Mouse (Mus musculus) midbrain, postnatal 0 days (tissue): ENCODE results near the gene Myo5a. TPM values are rescaled to one million over a fixed set of nuclear protein-coding genes. Genes with fewer than 3 reads are reported as not detected.
A peak's percentile ranks its signal among the peaks of the same experiment; 100 is the strongest.
"Not testable (repeated sequence)": the region's sequence is repeated elsewhere in the genome, so short reads cannot be mapped to it uniquely, and the experiment has no call there.

ENCODE experiments used
- ATAC-seq: fragments of 200-750 bp; cut with Nextera tagmentation; 2 replicates; pipeline ENCODE4 v1.8.0; 2017; ENCODE audit warnings: moderate number of reproducible peaks, mild to moderate bottlenecking, moderate TSS enrichment, moderate library complexity; ENCODE audit not compliant: low FRiP score
- DNase-seq: peaks from one replicate; pipeline ENCODE4 v3.0.0-alpha.2; 2015; ENCODE audit warnings: low spot score
- H3K27ac ChIP-seq: fragments of 300-500 bp; sonication (generic); 2 replicates; pipeline ENCODE4 v1.5.1; 2014; ENCODE audit warnings: low read depth, mild to moderate bottlenecking, low read length, mixed read lengths
- H3K27me3 ChIP-seq: fragments of 300-500 bp; sonication (generic); 2 replicates; pipeline ENCODE4 v1.6.1; 2014; ENCODE audit warnings: low read length, control low read depth, mixed read lengths; ENCODE audit not compliant: insufficient read depth
- H3K36me3 ChIP-seq: fragments of 300-500 bp; sonication (generic); 2 replicates; pipeline ENCODE4 v1.6.1; 2014; ENCODE audit warnings: low read length, control low read depth, mixed read lengths; ENCODE audit not compliant: insufficient read depth
- H3K4me1 ChIP-seq: fragments of 300-500 bp; sonication (generic); 2 replicates; pipeline ENCODE4 v1.6.1; 2014; ENCODE audit warnings: mild to moderate bottlenecking, control low read depth, antibody characterized with exemption, low read length, mixed read lengths; ENCODE audit not compliant: insufficient read depth
- H3K4me2 ChIP-seq: fragments of 300-500 bp; sonication (generic); 2 replicates; pipeline ENCODE4 v1.6.1; 2014; ENCODE audit warnings: low read depth, mild to moderate bottlenecking, low read length, mixed read lengths; ENCODE audit not compliant: poor library complexity, severe bottlenecking
- H3K4me3 ChIP-seq: fragments of 300-500 bp; sonication (generic); 2 replicates; pipeline ENCODE4 v1.5.1; 2014; ENCODE audit warnings: low read depth, mild to moderate bottlenecking, low read length, moderate library complexity
- H3K9ac ChIP-seq: fragments of 300-500 bp; sonication (generic); replicated peaks from 2 replicates; pipeline ENCODE4 v1.6.1; 2014; ENCODE audit warnings: mild to moderate bottlenecking, low read length, moderate library complexity, mixed read lengths; ENCODE audit not compliant: poor library complexity, severe bottlenecking
- H3K9me3 ChIP-seq: fragments of 300-500 bp; sonication (generic); 2 replicates; pipeline ENCODE4 v1.6.1; 2016; ENCODE audit warnings: low read length, control low read depth
- CTCF ChIP-seq: IDR thresholded peaks from 2 replicates; pipeline ENCODE4 v1.5.1; 2016; ENCODE audit warnings: antibody characterized with exemption, mild to moderate bottlenecking
- WGBS: fragments of 180-500 bp; shearing (Covaris S2); extraction: QIAGEN DNeasy Blood & Tissue Kit; methylation state at CpG from one replicate; pipeline ENCODE4 v1.1.7; 2014; 5-methylcytosine and 5-hydroxymethylcytosine counted together
- polyA plus RNA-seq: library from polyadenylated mRNA; unstranded; fragments of >200 nt; fragmentation: Nextera tagmentation; extraction: Ambion mirVana; gene quantifications from 2 replicates; pipeline ENCODE4 v1.2.1, GENCODE M21; 2015
- total RNA-seq: library from RNA; depleted of rRNA; stranded (reverse); fragments of >200 nt; gene quantifications from 2 replicates; pipeline ENCODE4 v1.2.3, GENCODE M21; 2014

The Myo5a gene
- total and polyA plus RNA-seq, 2 experiments from 2014 or later: 37.8 to 125 TPM

DNA sequence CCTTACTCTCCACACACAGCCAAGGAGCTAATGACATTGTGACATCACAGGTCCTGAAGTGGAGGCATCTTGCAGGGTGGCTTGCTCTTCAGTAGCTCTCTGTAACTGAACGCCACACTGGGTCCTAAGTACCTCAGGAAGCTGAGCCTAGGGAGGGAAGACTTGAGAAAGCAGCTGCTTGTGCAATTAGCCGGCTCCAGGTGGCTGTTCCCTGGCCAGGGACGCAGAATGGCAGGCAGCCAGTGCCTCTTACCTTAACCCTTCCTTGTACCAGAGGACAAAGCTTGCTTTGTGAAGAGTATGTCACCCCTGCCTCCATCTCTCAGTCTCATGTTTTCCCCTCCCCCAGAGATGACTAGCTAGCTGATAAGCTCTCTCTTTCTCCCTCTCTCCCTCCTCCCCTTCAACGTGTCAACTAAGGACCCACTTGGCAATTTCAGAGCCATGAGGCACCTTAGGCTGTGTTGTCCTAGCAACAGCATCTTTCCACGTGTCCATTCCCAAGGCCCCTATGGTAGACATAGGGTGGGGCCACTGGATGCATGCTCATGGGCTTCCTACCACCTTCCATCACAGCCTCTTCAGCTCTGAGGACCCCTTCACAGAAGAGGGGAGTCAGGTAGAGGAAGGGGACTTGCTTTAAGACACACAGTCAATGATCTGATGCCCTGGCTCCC is 173.1 kb downstream of the Myo5a start:
- ATAC-seq: peak; percentile 48

DNA sequence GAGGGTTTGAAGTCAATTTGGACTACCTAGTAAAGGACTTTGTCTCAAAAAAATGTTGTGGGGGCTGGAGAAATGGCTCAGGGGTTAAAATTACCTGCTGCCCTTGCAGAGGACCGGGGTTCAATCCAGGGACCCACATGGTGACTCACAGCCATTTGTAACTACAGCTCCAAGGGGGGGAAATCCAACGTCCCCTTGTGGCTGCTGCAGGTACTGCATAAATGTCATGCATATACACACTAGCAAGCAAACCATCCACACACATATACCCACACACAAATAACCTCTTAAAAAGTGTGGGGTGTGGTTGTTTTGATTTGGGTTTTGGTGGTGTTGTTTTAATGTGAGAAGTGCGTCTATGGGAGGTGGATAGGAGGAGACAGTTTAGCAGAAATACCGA is 173.7 kb downstream of the Myo5a start:
- DNase-seq: no peak
- Histone ChIP-seq H3K36me3 (no peaks in the 10 kb centered on the region), H3K9ac (no peak overlapping the region), H3K4me2 (no peak overlapping the region), H3K27me3 (no peaks in the 10 kb centered on the region), H3K4me3 (no peak overlapping the region), H3K27ac (no peak overlapping the region), H3K4me1 (peaks cover 3% of the 10 kb centered on the region; the same call in 1 of the 2 replicates), H3K9me3 (no peaks in the 10 kb centered on the region)
- TF ChIP-seq CTCF: peak; percentile 41
- 88% methylated on average over 4 of the region's 4 CpGs for WGBS
- no peak for ATAC-seq

More for the DNA sequence above, 173.1 kb downstream of the Myo5a start:
- Histone ChIP-seq H3K27ac (no peak overlapping the region; the same call in 1 of the 2 replicates), H3K36me3 (no peaks in the 10 kb centered on the region), H3K9ac (no peak overlapping the region), H3K4me3 (no peak overlapping the region), H3K4me1 (peaks cover 3% of the 10 kb centered on the region; the same call in 1 of the 2 replicates), H3K4me2 (no peak overlapping the region), H3K9me3 (no peaks in the 10 kb centered on the region), H3K27me3 (no peaks in the 10 kb centered on the region)
- no peak for TF ChIP-seq CTCF
- DNase-seq: peak; percentile 28
- 24% methylated on average over 5 of the region's 5 CpGs for WGBS

DNA sequence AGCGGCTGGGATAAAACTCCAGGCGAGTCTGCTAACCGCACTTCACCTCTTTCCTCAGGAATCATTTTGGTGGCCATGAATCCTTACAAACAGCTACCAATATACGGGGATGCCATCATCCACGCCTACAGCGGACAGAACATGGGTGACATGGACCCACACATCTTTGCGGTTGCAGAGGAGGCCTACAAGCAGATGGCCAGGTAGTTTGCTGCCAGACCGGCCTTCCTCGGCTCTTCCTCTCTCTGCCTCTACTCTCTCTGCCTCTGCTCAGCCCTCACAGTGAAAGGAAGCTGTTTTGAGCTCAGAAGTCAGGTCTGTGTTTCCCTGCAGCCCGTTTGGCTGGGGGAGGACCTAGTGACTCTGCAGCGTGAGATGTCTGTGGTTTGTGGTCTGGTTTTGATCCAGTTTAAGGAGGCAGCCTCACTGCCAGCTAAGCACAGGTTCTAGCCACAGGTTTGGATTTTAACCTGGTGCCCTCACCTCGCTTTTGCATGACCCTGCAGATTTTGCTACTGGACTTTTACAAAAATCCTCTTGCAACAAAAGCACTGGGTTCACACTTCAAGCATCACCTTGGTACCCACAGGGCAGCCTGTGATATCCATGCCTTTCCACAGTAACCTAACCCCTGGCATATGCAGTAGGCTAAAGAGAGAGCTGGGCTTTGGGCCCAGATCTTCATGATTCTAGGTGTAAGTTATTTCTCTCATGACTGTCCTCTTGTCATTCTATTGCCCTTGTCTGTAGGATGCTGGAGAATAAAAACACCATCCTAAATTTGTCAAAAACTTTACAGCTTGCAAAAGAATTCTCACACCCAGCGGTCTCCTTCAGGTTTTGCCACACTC is 175.5 kb downstream of the Myo5a start:
- Histone ChIP-seq H3K9ac (no peak overlapping the region), H3K4me1 (peaks cover 3% of the 10 kb centered on the region; the same call in 1 of the 2 replicates), H3K4me3 (no peak overlapping the region), H3K9me3 (no peaks in the 10 kb centered on the region), H3K36me3 (no peaks in the 10 kb centered on the region), H3K27me3 (no peaks in the 10 kb centered on the region), H3K27ac (no peak overlapping the region), H3K4me2 (no peak overlapping the region)
- DNase-seq: no peak
- no peak for ATAC-seq
- no peak for TF ChIP-seq CTCF
- WGBS: 92% methylated on average over 13 of the region's 13 CpGs

- WGBS: 93% methylated on average over 6 of the region's 6 CpGs
- Histone ChIP-seq H3K9ac (no peak overlapping the region), H3K27me3 (no peaks in the 10 kb centered on the region), H3K4me3 (no peak overlapping the region), H3K9me3 (no peaks in the 10 kb centered on the region), H3K36me3 (no peaks in the 10 kb centered on the region), H3K4me1 (peaks cover 3% of the 10 kb centered on the region; the same call in 1 of the 2 replicates), H3K27ac (no peak overlapping the region), H3K4me2 (no peak overlapping the region)
- no peak for DNase-seq
- no peak for ATAC-seq
- TF ChIP-seq CTCF: no peak
These were observed 177.1 kb downstream of the Myo5a start for GRCm38 (mm10) chr9:75247870-75248269.

GRCm38 (mm10) chr9:75248359-75248758 is 177.5 kb downstream of the Myo5a start:
- no peak overlapping the region for H3K4me3 ChIP-seq
- H3K36me3 ChIP-seq: no peaks in the 10 kb centered on the region
- H3K27me3 ChIP-seq: no peaks in the 10 kb centered on the region
- ATAC-seq (no peak), DNase-seq (no peak)
- H3K4me1 ChIP-seq: peaks cover 3% of the 10 kb centered on the region; the same call in 1 of the 2 replicates
- H3K9me3 ChIP-seq: no peaks in the 10 kb centered on the region
- 77% methylated on average over 1 of the region's 1 CpGs for WGBS
- no peak overlapping the region for H3K27ac ChIP-seq
- H3K4me2 ChIP-seq: no peak overlapping the region
- no peak for TF ChIP-seq CTCF
- H3K9ac ChIP-seq: no peak overlapping the region

- no peak for DNase-seq
- no peak overlapping the region for H3K9ac ChIP-seq
- ATAC-seq: no peak
- H3K4me3 ChIP-seq: no peak overlapping the region
- H3K27me3 ChIP-seq: no peaks in the 10 kb centered on the region
- no peaks in the 10 kb centered on the region for H3K9me3 ChIP-seq
- no peak overlapping the region for H3K4me2 ChIP-seq
- no peaks in the 10 kb centered on the region for H3K36me3 ChIP-seq
- H3K4me1 ChIP-seq: peaks cover 4% of the 10 kb centered on the region
- H3K27ac ChIP-seq: no peak overlapping the region
- TF ChIP-seq CTCF: no peak
These were observed 178.1 kb downstream of the Myo5a start for GRCm38 (mm10) chr9:75248874-75249273.

- H3K27me3 ChIP-seq, H3K9me3 ChIP-seq, H3K4me3 ChIP-seq, ATAC-seq, DNase-seq, H3K4me2 ChIP-seq, H3K36me3 ChIP-seq, H3K9ac ChIP-seq: not testable (repeated sequence)
- WGBS: 81% methylated on average over 6 of the region's 6 CpGs
- Histone ChIP-seq H3K4me1 (peaks cover 10% of the 10 kb centered on the region), H3K27ac (0 out of 2 replicates have a peak overlapping the region, but pooled peaks have one; percentile 6)
These were observed 182.3 kb downstream of the Myo5a start for GRCm38 (mm10) chr9:75253158-75253557.
